Mouse (Mus musculus) heart, adult 2 months (tissue): ENCODE measurements around the gene Jakmip3. TPM values are rescaled to one million over a fixed set of nuclear protein-coding genes. Genes with fewer than 3 reads are reported as not detected.

Source experiments
- DNase-seq, 2 experiments: peaks; one replicate each; pipeline ENCODE4 v3.0.0; 2021
- H3K27ac ChIP-seq: fragments of 200-600 bp; 2 replicates; pipeline ENCODE4 v1.8.1; 2022
- H3K27me3 ChIP-seq: fragments of 200-500 bp; 2 replicates; pipeline ENCODE4 v1.6.1; 2012; ENCODE audit warnings: mild to moderate bottlenecking, low read length, inconsistent platforms, mixed read lengths; ENCODE audit not compliant: control insufficient read depth, insufficient read depth
- H3K36me3 ChIP-seq: fragments of 200-500 bp; 2 replicates; pipeline ENCODE4 v1.6.1; 2012; ENCODE audit warnings: low read length, inconsistent platforms; ENCODE audit not compliant: control insufficient read depth, insufficient read depth
- H3K4me1 ChIP-seq: fragments of 200-500 bp; 2 replicates; pipeline ENCODE4 v1.6.1; 2011; ENCODE audit warnings: low read length; ENCODE audit not compliant: control insufficient read depth, insufficient read depth
- H3K4me3 ChIP-seq: fragments of 200-600 bp; 2 replicates; pipeline ENCODE4 v1.8.1; 2022
- H3K79me2 ChIP-seq: fragments of 200-500 bp; replicated peaks from 2 replicates; pipeline ENCODE4 v1.6.1; 2012; ENCODE audit warnings: mild to moderate bottlenecking, inconsistent platforms, low read length, moderate library complexity, mixed read lengths; ENCODE audit not compliant: control insufficient read depth, insufficient read depth
- H3K9ac ChIP-seq: fragments of 200-500 bp; 2 replicates; pipeline ENCODE4 v1.6.1; 2012; ENCODE audit warnings: low read depth, mild to moderate bottlenecking, control low read depth, inconsistent platforms, low read length, mixed read lengths
- CTCF ChIP-seq: fragments of 200-600 bp; IDR thresholded peaks from 2 replicates; pipeline ENCODE4 v1.8.1; 2022; ENCODE audit warnings: antibody characterized with exemption, mild to moderate bottlenecking, moderate library complexity
- EP300 ChIP-seq: fragments of 200-500 bp; IDR thresholded peaks from 2 replicates; pipeline ENCODE4 v1.6.1; 2011; ENCODE audit warnings: low read depth, low read length, control low read depth; ENCODE audit not compliant: insufficient read depth
- POLR2A ChIP-seq: fragments of 200-500 bp; IDR thresholded peaks from 2 replicates; pipeline ENCODE4 v1.6.1; 2011; ENCODE audit warnings: mild to moderate bottlenecking, low read depth, low read length, control low read depth; ENCODE audit not compliant: insufficient read depth
- WGBS: fragments of 180-500 bp; shearing (Covaris S2); methylation state at CpG from one replicate; pipeline ENCODE4 v1.1.7; 2018; 5-methylcytosine and 5-hydroxymethylcytosine counted together
- intact Hi-C: fragments of 180-260 bp; cut with DNase I; formaldehyde crosslinking; loops from one replicate; pipeline ENCODE4 v1.15.1; 2025
- polyA plus RNA-seq: library from polyadenylated mRNA; depleted of rRNA; stranded (reverse); fragments of >200 nt; gene quantifications from 2 replicates; pipeline ENCODE4 v1.2.3, GENCODE M21; 2012
- total RNA-seq, 2 experiments: library from RNA; stranded (reverse); gene quantifications; 2 replicates each; pipeline ENCODE4 v1.2.3; 2021

Jakmip3 gene
- total and polyA plus RNA-seq, 3 experiments = 0.13 to 0.16 (median 0.14) TPM

- no peaks in the 10 kb centered on the region for H3K36me3 ChIP-seq
- no peaks in the 10 kb centered on the region for H3K27me3 ChIP-seq
- intact Hi-C loops = no loop called here
- DNase-seq = no peak
- TF ChIP-seq POLR2A = no peak
- no peak for TF ChIP-seq EP300
- no peak for TF ChIP-seq CTCF
- H3K4me1 ChIP-seq = no peaks in the 10 kb centered on the region
- H3K27ac ChIP-seq = no peak overlapping the region
- no peaks in the 10 kb centered on the region for H3K79me2 ChIP-seq
- 66% methylated on average over 7 of the region's 7 CpGs for WGBS
- H3K9ac ChIP-seq = no peak overlapping the region
- H3K4me3 ChIP-seq = no peak overlapping the region
These were observed 15.3 kb downstream of the Jakmip3 start for GRCm38 (mm10) chr7:138955787-138956186.

- Histone ChIP-seq H3K4me1 (no peaks in the 10 kb centered on the region), H3K36me3 (no peaks in the 10 kb centered on the region), H3K4me3 (no peak overlapping the region), H3K27me3 (no peaks in the 10 kb centered on the region), H3K79me2 (no peaks in the 10 kb centered on the region), H3K27ac (no peak overlapping the region), H3K9ac (no peak overlapping the region)
- TF ChIP-seq POLR2A = no peak
- TF ChIP-seq EP300 = no peak
- no peak for TF ChIP-seq CTCF
- DNase-seq = no peak
- intact Hi-C loops = no loop called here
- 58% methylated on average over 6 of the region's 6 CpGs for WGBS
These were observed 16.6 kb downstream of the Jakmip3 start for GRCm38 (mm10) chr7:138957106-138957505.

GRCm38 (mm10) chr7:138959747-138960146 lies 19.2 kb downstream of the Jakmip3 start:
- Histone ChIP-seq H3K79me2 (no peaks in the 10 kb centered on the region), H3K4me3 (no peak overlapping the region), H3K27ac (no peak overlapping the region), H3K27me3 (no peaks in the 10 kb centered on the region), H3K4me1 (no peaks in the 10 kb centered on the region), H3K36me3 (no peaks in the 10 kb centered on the region), H3K9ac (no peak overlapping the region)
- TF ChIP-seq EP300 = no peak
- 74% methylated on average over 5 of the region's 5 CpGs for WGBS
- no peak for DNase-seq
- intact Hi-C loops = no loop called here

- Histone ChIP-seq H3K79me2 (no peaks in the 10 kb centered on the region), H3K36me3 (no peaks in the 10 kb centered on the region), H3K27me3 (no peaks in the 10 kb centered on the region), H3K27ac (no peak overlapping the region), H3K4me1 (no peaks in the 10 kb centered on the region), H3K9ac (no peak overlapping the region), H3K4me3 (no peak overlapping the region)
- 79% methylated on average over 5 of the region's 5 CpGs for WGBS
- TF ChIP-seq EP300 (no peak), POLR2A (no peak), CTCF (no peak)
- intact Hi-C loops = no loop called here
- no peak for DNase-seq
These were observed 23.2 kb downstream of the Jakmip3 start for GRCm38 (mm10) chr7:138963756-138964155.

GRCm38 (mm10) chr7:138968010-138968620 lies 27.6 kb downstream of the Jakmip3 start:
- intact Hi-C loops = no loop called here
- Histone ChIP-seq H3K36me3 (no peaks in the 10 kb centered on the region), H3K9ac (no peak overlapping the region), H3K27ac (no peak overlapping the region), H3K4me1 (no peaks in the 10 kb centered on the region), H3K27me3 (no peaks in the 10 kb centered on the region), H3K79me2 (no peaks in the 10 kb centered on the region), H3K4me3 (no peak overlapping the region)
- no peak for TF ChIP-seq POLR2A
- no peak for TF ChIP-seq CTCF
- TF ChIP-seq EP300 = no peak
- no peak for DNase-seq
- 51% methylated on average over 13 of the region's 13 CpGs for WGBS

GRCm38 (mm10) chr7:138977510-138977909 lies 37.0 kb downstream of the Jakmip3 start:
- H3K27me3 ChIP-seq = no peaks in the 10 kb centered on the region
- H3K27ac ChIP-seq = no peak overlapping the region
- 88% methylated on average over 7 of the region's 7 CpGs for WGBS
- no peaks in the 10 kb centered on the region for H3K4me1 ChIP-seq
- intact Hi-C loops = no loop called here
- no peaks in the 10 kb centered on the region for H3K79me2 ChIP-seq
- H3K9ac ChIP-seq = no peak overlapping the region
- H3K36me3 ChIP-seq = no peaks in the 10 kb centered on the region
- no peak overlapping the region for H3K4me3 ChIP-seq
- no peak for DNase-seq
- TF ChIP-seq CTCF = no peak
- no peak for TF ChIP-seq EP300
- TF ChIP-seq POLR2A = no peak
